Mouse (Mus musculus) liver, adult (tissue): ENCODE measurements around the gene Tmem100.

Experiments
- GATA4 ChIP-seq: IDR thresholded peaks from 2 replicates; pipeline ENCODE4 v1.6.1; 2014; ENCODE audit warnings: mild to moderate bottlenecking, low read length; ENCODE audit not compliant: insufficient replicate concordance

The Tmem100 gene

DNA sequence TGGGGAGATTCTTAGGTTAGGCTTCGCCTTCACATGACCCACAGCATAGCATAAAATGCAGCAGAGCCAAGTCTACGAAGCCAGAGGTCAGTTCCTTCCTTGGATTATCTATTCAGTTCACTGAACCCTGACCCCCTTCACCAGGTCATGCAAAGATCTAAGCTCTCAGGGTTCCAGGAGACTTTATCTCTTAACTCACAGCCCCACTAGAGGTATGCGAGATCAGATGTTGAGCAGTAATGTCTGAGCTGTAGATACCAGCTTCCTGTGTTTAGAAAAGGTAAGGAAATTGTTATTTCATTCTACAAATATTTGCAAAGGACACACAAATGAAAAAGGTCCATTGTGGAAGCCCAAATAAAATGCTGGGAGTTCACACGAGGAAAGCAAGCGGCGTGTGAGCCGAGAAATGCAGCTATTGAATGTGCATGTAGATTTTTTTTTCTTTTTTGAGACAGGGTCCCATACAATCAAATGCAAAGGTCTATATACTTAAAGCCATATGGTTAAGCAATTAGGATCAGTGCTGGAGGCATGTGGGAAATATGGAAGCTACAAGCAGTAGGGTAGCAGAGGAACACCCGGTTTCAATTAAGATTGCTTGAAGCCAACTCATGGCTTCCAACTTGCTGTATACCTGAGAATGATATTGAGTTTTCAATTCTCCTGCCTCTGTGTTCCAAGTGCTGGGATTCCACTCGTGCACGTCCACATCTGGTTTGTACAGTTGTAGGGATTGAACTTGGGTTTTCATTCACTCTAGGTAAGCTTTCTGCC is 51.9 kb downstream of the Tmem100 start:
- TF ChIP-seq GATA4 = no peak

DNA sequence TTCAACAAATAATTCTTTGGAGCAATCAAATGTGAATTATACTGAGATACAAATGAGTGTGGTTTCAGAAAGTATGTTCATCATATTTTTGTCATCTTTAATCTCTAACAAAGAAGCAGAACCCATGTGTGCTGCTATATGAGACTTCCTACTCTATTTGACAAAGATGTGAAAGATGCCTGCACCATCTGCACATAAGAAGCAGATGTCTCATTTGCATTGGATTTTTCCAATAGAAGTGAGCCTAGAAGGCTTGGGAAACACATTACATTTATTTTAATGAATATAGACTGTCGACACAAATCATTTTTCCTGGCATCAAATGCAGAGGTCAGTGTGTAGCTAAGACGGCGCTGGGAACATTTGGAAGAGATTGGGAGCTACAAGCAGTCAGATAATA is 52.9 kb downstream of the Tmem100 start:
- no peak for TF ChIP-seq GATA4

DNA sequence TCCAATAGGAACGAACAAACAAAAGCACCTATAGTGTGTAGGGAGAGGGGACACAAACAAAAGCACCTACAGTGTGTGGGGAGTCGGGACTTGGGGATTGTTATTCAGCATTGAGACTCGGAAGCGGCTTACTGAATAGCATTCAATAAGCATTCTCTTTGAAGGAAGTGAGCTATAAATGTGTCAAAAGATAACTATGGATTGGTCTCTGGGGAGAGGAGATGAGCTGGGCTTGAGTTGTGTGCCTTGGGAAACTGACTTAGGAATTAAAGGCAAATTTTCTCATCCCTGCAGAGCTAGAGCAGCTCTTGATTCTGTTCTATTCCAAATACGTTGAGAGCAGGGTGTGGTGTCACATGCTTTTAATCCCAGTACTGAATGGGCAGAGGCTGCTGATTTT is 54.0 kb downstream of the Tmem100 start:
- no peak for TF ChIP-seq GATA4
